Mouse (Mus musculus) mesoderm, embryonic 11.5 days (tissue): ENCODE data around the gene Vmn1r131.
"Not testable (repeated sequence)": the region's sequence is repeated elsewhere in the genome, so short reads cannot be mapped to it uniquely, and the experiment has no call there.

Experiments used
- DNase-seq: peaks from one replicate; pipeline ENCODE4 v3.0.0-alpha.2; 2012; ENCODE audit warnings: low read depth, low spot score

Vmn1r131 gene

GRCm38 (mm10) chr7:21545990-21546389, at the start of gene Vmn1r131:
Vmn1r131 (minus strand) TSS chr7:21546090.
- not testable (repeated sequence) for DNase-seq

- DNase-seq = not testable (repeated sequence)
Measured at GRCm38 (mm10) chr7:21511480-21511879, 34.4 kb downstream of the Vmn1r131 start, which contains the start of gene Vmn1r130. Vmn1r130 (plus strand) TSS chr7:21511780.
